Mouse (Mus musculus): Measurements from ENCODE around the gene Isyna1.

DNA sequence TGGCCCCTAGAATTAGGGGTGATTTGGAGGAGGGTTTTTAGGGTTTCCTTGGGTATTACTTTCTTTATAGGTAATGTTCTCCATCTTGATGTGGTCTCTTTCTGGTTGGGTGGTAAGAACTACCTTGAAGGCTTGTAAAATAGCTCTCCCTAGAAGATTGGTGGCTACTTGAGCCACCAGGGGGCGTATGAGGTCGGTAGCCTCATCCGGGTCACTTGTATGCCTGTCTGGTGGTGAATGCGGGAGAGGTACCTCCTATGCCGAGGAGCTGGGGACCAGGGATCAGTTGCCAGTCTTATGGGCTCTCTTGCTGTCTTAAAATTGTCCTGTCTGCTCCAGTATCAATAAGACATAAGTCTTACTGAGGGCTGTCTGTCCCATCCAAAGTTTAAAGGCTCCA, 30.9 kb downstream of the Isyna1 start:
- peak; percentile 83 for TF ChIP-seq CTCF (IDR thresholded peaks at IDR 0.05; ENCODE audit: low read depth)
- no peak for TF ChIP-seq EP300 (IDR thresholded peaks at IDR 0.05; ENCODE audit: low read depth)

Data from liver, embryonic 14.5 days (tissue).